Mouse (Mus musculus) T-helper 2 cell (primary cell): ENCODE results near the gene Shkbp1.

Experiments
- in situ Hi-C: fragments of 300-600 bp; cut with MboI, MseI; formaldehyde crosslinking; loops from one replicate; pipeline ENCODE4 v1.15.1; 2025; ENCODE audit warnings: high pct_unique_total_duplicates

The Shkbp1 gene

DNA sequence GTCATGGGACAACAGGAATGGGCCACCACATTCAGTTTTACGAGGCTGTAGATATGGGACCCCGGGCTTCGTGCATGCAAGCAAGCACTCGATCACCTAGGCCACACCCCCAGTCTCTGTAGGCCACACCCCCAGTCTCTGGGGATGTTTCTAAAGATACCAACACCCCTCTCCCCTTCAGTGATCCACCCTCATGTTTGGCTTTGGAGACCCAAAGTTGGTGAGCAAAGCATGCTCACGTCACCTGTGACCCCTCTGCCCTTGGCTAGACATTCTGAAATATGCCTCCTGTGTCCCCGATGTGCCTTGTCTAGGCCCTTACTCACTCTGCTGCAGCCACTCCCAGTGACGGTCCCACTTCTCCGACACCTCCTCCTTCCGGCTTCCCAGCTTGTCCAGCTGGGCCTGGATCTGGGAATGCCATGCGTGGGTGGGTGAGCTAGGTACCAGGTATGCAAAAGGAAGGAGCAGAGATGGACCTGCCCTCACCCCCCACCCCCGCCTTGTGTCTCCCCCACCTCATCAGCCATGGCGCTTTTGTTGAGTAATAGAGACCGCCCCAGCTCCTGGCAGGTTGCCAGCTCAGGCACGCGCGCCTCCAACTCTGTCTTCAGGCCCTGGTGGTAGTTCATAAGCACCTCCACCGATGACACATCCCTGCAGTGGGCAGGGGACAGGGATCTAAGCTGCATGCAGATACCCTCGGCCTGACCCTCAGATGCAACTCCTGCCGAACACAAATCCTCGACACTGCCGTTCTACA lies 10.4 kb upstream of the Shkbp1 start:
- in situ Hi-C loops = no loop called here

DNA sequence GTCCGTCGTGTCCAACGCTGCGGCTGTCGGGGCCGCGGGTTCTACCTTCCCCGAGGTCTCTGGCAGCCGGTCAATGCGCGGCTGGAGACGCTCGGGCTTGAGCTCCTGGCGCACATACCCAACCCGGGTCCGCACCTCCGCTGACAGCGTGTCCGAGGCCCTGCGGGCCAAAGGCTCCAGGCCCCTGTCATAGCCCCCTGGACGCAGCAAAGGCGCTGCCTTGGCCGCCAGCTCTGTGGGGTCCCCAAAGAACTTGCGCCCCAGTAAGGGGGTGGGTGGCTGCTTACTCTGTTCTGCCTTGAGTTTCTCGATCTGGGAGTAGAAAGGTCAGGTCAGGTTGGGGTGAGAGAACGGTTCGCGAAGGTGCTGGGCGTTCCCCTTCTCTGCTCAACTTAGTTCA lies 8.6 kb upstream of the Shkbp1 start:
- in situ Hi-C loops = no loop called here

DNA sequence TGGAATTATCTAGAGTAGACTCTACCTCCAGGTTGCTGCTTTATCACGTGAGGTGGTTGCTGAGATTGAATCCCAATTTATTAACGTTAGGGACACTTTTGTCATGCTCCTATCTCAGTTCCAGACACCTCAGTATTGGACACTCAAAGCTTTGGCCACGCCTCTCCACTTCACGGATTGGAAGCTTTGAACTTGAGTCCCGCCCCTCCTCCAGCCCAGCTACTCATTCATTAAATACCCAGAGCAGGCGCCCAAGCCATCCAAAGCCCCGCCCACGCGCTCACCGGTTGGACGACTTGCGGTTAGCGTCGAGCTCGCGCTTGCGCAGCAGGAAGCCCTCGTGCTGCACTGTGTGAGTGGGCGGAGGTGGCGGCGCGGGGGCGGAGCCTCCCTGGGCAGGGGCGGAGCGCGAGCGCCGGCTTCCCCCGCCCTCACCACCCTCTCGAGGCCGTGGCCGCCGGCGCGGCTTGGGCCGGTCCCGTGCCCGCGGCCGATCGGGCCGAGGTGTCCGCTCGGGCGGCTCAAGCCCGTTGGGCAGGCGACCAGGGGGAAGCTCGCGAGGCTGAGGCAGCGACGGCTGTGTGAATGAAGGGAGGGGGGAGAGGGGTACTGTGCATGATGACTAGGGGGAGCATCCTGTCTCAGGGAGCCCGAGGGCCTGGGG lies 5.6 kb upstream of the Shkbp1 start:
- in situ Hi-C loops = no loop called here

DNA sequence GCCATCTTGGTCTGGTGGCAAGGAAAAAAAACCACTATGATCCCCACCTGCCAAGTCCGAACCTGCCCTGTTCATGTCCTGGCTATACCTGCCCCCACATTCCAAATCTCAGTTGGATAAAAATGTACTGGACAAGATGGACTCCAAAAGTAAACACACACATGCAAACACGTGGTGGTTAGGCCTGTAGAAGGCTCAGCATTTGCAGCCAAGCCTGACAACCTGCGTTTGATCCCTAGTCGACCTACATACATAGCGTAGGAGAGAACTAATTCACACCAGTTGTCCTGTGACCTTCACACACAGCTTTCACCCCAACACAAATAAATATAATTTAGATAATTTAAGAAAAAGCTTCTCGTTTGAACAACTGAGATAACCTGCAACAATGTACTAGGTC lies 4.9 kb upstream of the Shkbp1 start:
- in situ Hi-C loops = no loop called here

DNA sequence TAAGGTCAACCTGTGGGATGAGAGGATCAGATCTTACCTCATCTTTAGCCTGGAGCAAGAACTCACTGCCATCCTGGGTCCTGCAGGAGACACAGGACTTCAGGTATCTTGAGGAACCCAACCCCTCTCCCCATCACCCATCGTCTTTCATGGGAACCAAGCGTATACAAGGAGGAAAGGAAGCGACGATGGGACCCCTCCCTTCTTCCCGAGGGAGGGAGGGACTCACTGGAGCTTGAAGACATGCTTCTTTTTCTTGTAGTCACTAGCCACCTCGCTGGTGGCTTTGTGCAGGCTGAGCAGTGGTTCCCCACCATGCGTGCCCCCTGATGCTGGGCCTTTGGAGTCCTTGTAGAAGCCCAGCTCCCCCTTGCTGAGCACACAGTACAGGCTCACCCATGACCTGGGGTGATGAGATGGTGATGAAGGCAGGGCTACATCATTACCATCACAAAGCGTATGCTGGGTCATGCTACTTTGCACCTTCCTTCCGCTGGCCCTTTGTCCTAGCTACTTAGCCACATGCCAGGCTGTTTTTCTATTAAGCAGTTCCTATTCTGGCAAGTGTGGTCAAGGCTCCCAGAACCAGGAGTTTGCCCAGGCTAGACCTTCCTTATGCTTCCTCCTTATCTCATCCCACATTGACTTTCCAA lies 4.0 kb upstream of the Shkbp1 start:
- in situ Hi-C loops = no loop called here

DNA sequence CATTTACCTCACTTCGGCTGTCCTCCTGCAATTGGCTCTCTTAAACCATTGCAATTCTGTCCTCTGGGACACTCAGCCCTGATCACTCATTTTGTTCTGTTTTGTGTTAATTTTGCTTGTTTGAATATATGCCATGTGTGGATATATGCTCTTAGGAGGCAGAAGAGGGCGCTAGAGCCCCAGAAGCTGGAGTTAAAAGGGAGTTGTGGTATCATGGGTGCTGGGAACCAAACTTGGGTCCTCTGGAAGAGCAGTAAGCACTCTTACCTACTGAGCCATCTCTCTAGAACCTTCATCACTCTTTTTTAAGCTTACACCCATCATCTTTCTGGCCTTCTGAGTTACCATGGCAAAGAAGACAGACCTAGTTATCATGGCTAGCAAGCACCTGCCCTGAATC lies 3.3 kb upstream of the Shkbp1 start:
- in situ Hi-C loops = no loop called here

DNA sequence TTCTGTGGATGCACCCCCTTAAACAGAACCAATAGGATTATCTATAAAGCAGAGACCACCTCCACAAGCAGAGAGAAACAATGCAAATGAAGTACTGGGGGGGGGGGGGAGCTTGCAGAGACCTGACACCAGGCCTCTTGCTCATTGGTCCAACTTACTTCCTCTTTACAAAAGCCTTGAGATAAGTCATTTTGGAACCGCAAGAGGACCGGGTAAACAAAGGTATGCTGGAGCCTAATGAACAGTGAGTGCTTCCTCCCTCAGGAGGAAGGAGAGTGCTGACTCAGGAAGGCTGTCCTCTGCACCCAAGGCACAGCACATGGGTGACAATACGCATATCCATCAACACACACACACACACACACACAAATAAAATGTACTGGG lies 1.8 kb upstream of the Shkbp1 start:
- in situ Hi-C loops = no loop called here

DNA sequence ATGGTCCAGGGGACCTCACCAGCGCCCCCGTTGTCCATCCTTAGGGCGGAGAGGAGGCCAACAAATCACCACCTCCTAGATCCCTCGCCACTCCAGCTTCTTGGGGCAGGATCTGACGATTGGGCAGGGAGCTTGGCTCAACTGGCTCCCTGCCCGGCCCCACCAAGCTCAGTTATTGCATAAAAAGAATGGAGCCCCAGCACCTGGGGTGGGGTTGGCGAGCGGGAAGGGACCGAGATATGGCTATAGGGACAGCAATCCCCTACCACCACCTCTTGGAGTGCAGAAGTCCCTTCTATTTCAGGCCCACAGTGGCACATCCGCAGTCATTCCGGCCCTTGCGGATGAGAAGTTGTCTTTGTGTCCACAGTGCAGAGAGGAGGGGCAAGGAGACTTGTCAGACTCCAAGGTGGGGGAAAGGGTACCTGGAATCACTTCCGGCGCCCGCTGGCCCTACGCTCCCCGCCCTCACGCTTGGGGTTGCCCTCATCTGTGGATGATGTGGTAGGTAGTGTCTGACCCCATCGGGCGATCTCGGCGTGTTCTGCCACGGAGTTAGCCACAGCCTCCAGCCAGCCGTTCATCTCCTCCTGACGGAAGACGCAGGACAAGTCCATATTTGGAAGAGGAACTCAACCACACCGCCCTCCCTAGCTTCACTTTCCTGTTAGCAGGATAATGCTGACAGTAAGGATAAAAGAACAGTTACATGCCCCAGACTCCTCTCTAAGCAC lies 1.2 kb upstream of the Shkbp1 start, which contains the start of gene Gm20479:
Gene Gm20479 (minus strand): TSS at position 559 of the 734 bp plus-strand sequence.
- in situ Hi-C loops = no loop called here

DNA sequence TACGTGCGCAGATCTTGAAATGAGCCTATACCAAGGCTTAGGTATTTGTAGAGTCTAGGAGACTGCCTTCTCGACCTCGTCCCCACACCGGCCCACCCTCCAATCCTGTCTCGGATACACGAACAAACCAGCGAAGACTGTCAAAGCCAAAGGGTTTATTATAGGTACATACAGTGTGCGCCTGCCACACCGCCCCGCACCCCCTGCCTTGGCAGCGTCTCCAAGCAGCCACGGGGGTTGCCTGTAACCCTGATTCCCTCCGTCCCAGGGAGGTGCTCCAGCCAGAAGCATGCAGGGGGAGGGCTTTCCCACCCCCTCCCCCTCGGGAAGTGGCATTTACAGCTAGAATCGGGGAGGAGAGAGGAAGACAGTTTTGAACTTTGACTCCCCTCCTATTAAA lies 429 bp upstream of the Shkbp1 start:
- in situ Hi-C loops = no loop called here

DNA sequence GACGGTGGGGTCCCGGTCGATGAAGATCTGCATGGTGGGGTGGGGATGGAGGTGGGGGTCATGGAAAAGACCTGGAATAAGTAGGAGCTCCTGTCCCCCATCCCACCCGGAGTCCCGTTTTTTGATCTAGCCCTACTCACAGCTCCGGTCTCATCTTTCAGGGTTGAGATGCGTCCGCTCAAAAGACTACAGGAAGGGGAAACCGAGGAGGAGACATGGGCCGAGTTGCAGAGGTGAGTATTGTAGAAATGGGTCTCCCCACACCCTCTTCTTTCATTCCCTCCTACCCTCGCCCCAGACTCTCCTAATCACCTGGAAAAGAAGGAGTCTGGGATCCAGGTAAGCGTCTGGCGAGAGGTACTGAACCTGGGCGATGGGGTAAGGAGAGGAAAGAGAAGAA lies 558 bp downstream of the Shkbp1 start:
- in situ Hi-C loops = no loop called here

DNA sequence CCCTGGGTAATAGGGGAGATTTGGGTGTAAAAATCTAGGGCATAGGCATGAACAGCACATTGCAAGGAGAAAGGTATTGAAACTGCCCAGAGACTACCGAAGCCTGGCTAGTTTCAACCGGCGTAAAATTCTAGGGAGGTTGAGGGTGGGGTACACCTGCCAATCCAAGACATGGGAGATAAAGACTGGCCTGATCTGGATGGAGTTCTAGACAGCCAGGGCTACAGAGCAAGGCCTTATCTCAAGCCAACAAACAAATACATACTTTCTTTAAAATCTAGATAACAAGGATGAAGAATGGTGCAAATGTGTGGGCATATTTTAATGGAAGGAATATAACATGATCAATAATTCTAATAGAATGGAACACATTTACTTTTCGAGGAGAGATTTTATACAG lies 1.0 kb downstream of the Shkbp1 start:
- in situ Hi-C loops = no loop called here

DNA sequence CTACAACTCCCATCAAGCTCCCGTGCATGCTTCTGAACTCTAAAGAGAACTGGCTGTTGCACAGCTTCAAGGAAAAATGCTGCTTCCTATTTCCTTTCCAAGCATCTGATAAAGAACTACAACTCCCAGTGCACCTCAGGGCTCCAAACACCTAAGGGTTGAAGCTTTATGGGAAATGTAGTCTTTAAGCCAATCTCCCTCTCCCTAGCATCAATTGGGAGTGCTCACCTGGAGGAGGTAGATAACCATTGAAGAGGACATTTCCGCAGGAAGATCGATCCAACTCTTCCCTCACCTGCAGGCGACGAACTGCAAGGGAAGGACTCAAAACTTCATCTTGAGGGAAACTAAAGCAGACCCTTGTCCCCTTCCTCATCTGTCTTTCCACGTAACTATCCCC lies 1.7 kb downstream of the Shkbp1 start:
- in situ Hi-C loops = no loop called here

DNA sequence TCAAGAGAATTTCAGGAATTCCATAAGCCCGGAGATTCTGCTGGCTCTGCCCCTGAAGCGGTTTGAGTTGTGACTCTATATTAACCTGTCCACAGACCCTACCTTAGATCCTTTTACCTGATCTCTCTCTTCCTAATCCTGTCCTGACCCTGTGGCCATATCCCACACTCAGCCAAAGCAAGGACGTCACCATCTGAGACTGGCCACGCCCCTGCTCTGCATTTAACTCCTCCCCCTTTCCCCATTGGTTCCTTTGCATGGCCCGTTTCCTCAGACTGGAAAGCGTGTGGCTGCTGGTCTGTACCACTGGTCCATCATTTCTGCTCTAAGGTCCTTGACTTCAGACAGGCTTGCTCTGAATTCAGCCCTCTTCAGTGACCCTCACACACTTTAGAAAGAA lies 10.4 kb downstream of the Shkbp1 start:
- in situ Hi-C loops = loop anchor here (25.0 kb wide), 1 partner anchor 1958 kb away; the partner anchor contains the start of gene Lipe

DNA sequence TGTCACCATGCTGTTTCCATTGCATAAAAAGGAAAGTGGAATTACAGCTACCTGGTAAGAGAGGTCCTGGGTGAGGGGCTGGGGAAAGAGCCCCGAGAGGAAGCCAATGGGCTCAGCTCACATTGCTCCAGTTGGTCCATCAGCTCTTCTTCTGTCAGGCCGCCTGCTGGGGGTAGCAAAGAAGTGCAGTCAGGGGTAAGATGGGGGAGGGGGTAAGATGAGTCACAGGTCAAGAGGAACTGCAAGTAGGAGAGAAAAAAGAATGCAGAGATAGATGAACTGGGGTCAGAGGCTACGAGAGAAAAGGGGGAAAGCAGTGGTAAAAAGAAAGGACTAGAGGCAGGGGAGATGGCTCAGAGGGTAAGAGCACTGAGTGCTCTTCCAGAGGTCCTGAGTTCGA lies 13.2 kb downstream of the Shkbp1 start:
- in situ Hi-C loops = loop anchor here (25.0 kb wide), 1 partner anchor 1955 kb away; the partner anchor contains the start of gene Lipe

DNA sequence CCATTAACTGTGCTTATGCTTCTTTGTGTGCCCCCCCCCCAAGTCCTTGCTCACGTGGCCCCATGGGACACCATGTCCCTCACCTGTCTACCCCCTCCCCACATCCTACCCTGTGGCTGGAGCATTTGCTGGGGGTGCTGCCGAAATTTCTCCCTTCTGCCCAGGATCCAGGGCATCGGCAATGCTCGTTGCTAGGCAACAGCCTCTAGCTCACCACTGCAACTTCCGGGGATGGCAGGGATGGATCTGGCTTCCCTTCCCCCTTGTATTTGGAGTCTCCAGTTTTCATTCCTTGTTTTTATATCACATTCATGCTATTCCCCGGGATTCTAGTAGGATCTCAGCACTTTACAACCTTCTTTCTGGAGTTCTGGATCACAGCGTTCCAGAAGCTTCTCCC lies 16.3 kb downstream of the Shkbp1 start:
- in situ Hi-C loops = loop anchor here (10.0 to 25.0 kb wide), 3 partner anchors 55 to 1952 kb away; partner anchors contain the start of genes Hipk4 and Lipe

DNA sequence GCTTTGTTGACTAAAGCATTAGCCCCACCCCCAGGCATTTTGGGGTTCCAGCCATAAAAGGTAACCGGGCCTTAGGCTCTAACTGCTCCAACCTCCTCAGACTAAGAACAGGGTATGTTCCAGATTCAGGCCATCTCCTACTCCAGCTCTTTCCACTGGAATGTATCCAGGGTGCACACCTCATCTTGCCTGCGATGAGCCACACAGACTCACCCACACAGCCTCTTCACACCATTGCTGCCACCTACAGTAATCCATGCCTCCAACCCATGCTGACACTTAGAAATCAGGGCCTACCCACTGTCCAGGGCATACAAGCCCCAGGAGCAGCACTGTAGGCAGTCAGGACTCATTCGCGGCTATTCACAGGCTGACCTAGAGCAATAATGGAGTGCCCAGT lies 16.7 kb downstream of the Shkbp1 start:
- in situ Hi-C loops = loop anchor here (10.0 to 25.0 kb wide), 3 partner anchors 56 to 1952 kb away; partner anchors contain the start of genes Hipk4 and Lipe

DNA sequence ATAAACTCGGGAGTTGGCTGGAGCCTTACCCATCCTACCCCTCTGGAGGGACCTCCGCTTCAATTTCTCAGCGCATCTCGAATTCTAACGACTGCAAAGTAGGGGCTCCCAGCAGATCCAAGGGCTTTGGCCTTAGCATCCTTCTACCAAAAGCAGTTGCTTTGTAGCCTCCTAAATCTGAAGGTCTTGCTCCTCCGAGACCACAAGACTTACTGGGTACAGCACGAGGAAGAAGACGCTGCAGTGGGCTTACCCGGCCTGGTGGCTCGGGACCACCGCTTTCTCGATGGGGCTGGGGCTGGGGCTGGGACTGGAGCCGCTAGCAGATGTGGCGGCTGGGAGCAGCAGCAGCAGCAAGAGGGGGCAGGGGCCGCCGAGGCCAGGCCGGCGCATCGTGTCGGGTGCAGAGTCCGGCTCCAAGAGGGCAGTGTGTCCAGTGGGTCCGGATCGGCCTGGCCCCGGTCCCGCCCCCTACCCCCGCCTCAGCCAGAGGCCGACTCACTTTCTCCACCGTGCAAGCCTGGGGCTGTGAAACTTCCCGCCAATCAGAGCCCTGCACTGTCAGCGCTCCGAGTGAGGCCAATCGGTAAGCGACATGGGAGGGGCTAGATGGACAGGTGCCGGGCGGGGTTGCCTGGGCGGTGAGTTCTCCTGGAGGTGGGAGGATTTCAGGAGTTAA lies 18.5 kb downstream of the Shkbp1 start, which contains the start of gene Ltbp4:
Gene Ltbp4 (minus strand): TSS at position 518 of the 679 bp plus-strand sequence.
- in situ Hi-C loops = loop anchor here (10.0 to 25.0 kb wide), 3 partner anchors 57 to 1950 kb away; partner anchors contain the start of genes Hipk4 and Lipe

DNA sequence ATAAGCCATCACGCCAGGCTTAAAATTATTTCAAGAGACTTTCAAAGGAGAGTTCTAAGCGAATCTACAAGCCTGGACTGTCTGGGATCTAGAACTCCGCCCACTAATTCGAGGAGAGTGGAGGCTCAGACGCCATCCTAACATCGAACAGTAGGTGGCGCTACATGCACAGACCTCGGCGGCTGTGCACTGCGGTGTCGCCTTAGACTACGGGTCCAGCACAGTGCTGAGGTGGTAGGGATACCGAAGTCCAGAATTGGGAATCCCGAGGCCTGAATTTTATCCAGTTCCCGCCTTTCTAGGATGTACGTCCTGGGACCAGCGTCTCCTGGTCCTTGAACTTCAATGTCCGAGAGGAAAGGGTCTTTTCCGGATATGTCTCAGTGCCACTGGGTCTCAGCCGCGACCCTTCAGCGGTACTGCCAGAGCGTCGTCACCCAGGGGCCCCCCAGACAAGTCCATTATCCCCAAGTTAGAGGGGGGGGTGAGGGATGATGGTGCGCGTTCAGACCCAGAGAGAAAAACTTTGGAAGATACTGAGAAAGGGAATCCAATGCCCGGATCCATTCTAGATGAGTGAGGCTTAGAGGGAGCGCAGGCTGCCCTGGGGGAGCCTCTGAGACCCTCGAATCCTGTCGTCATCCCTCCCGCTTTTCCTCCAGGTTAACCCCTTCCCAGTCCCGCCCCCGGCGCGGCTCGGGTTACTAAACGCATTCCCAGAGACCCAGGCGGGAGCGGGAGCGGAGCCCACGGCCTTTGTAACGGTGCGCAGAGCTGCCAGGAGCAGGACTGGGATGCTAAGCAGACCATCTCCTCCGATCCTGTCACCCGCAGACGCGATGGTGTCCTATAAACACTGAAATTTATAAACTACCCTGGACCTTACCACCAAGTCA lies 19.6 kb downstream of the Shkbp1 start:
- in situ Hi-C loops = loop anchor here (10.0 to 25.0 kb wide), 3 partner anchors 59 to 1949 kb away; partner anchors contain the start of genes Hipk4 and Lipe

DNA sequence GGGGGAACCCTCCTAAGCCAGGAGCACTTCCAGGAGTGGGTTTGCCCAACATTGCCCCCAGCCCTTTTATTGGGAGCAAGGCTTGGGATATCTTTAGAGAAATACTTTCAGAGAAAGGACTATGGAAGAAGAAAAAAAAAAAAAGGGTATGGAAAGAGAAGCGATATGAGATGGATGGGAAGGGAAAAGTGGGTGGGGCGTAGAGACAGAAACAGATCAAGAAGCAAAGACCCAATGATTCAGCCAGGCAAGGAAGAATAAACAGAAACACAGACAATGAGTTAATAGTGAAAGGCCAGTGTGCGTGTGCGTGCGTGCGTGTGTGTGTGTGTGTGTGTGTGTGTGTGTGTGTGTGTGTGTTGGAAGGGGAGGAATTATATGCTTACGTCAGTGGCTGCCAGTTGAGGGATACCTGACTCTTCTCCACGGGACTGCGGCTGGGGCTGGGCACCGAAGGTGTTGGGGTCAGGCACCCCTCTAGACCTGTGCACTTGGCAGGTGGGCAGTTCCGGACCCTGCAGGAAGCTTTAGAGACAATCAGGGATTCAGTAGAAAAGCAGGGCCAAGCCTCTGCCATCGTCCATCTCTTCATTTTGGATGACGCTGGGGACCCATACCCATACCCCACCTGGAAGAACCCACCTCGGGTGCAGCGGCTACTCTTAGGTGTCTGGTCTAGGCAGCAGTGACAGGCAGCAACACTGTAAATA lies 20.7 kb downstream of the Shkbp1 start:
- in situ Hi-C loops = loop anchor here (10.0 to 25.0 kb wide), 3 partner anchors 60 to 1948 kb away; partner anchors contain the start of genes Hipk4 and Lipe
